Mouse (Mus musculus) right cerebral cortex, adult 2 months (tissue): Measurements from ENCODE around the gene Alox5.
"Not testable (repeated sequence)": the region's sequence is repeated elsewhere in the genome, so short reads cannot be mapped to it uniquely, and the experiment has no call there.

Source experiments
- DNase-seq, 2 experiments: peaks; one replicate each; pipeline ENCODE4 v3.0.0; 2021 to 2022; ENCODE audit warnings: low spot score in 2 of 2

The Alox5 gene

GRCm38 (mm10) chr6:116460544-116461283 is at the start of gene Alox5:
TSS of gene Alox5 (minus strand) at chr6:116461178.
- no peak for DNase-seq

GRCm38 (mm10) chr6:116506302-116507003 is 45.5 kb upstream of the Alox5 start, which contains the start of gene Olfr212:
TSS of gene Olfr212 (plus strand) at chr6:116506516.
- DNase-seq = not testable (repeated sequence)

GRCm38 (mm10) chr6:116495960-116496359 is 35.0 kb upstream of the Alox5 start:
- DNase-seq = no peak

GRCm38 (mm10) chr6:116493742-116494141 is 32.8 kb upstream of the Alox5 start:
- no peak for DNase-seq

- DNase-seq = no peak
Observed at GRCm38 (mm10) chr6:116488791-116489190, 27.8 kb upstream of the Alox5 start, which contains the start of gene Olfr211. TSS of gene Olfr211 (plus strand) at chr6:116489091.

- no peak for DNase-seq
Observed at GRCm38 (mm10) chr6:116486833-116487232, 25.9 kb upstream of the Alox5 start.

GRCm38 (mm10) chr6:116485081-116485480 is 24.1 kb upstream of the Alox5 start:
- no peak for DNase-seq

- no peak for DNase-seq
Observed at GRCm38 (mm10) chr6:116468081-116468480, 7.1 kb upstream of the Alox5 start.

GRCm38 (mm10) chr6:116459232-116459631 is 1.7 kb downstream of the Alox5 start:
- no peak for DNase-seq

GRCm38 (mm10) chr6:116458728-116459127 is 2.2 kb downstream of the Alox5 start:
- DNase-seq = no peak

GRCm38 (mm10) chr6:116456482-116456881 is 4.5 kb downstream of the Alox5 start:
- DNase-seq = no peak

GRCm38 (mm10) chr6:116455781-116456180 is 5.2 kb downstream of the Alox5 start:
- DNase-seq = no peak

GRCm38 (mm10) chr6:116440849-116441248 is 20.1 kb downstream of the Alox5 start:
- no peak for DNase-seq

GRCm38 (mm10) chr6:116440447-116440846 is 20.5 kb downstream of the Alox5 start:
- no peak for DNase-seq

- DNase-seq = no peak
Observed at GRCm38 (mm10) chr6:116439531-116439930, 21.4 kb downstream of the Alox5 start.

GRCm38 (mm10) chr6:116438864-116439263 is 22.1 kb downstream of the Alox5 start:
- no peak for DNase-seq

- DNase-seq = no peak
Observed at GRCm38 (mm10) chr6:116428282-116428681, 32.7 kb downstream of the Alox5 start.

GRCm38 (mm10) chr6:116427552-116427951 is 33.4 kb downstream of the Alox5 start:
- no peak for DNase-seq

- DNase-seq = peak; percentile 67 to 74
Observed at GRCm38 (mm10) chr6:116423664-116424063, 37.3 kb downstream of the Alox5 start.

- no peak for DNase-seq
Observed at GRCm38 (mm10) chr6:116422991-116423390, 38.0 kb downstream of the Alox5 start.

GRCm38 (mm10) chr6:116420271-116420670 is 40.7 kb downstream of the Alox5 start:
- no peak for DNase-seq

- no peak for DNase-seq
Observed at GRCm38 (mm10) chr6:116419699-116420098, 41.3 kb downstream of the Alox5 start.

- DNase-seq = no peak
Observed at GRCm38 (mm10) chr6:116418487-116418886, 42.5 kb downstream of the Alox5 start.
